Mouse (Mus musculus): Measurements from ENCODE around the gene Zfp189. TPM values are rescaled to one million over a fixed set of nuclear protein-coding genes. Genes with fewer than 3 reads are reported as not detected.

The Zfp189 gene
- polyA plus RNA-seq, 1 experiment from 2014 or later = 6.0 TPM

Other genes with a start within 250 kb of the Zfp189 start
- 0.23 TPM in 1 of 2 replicates, not detected in the other for gene Acnat2, start 113.0 kb upstream of the Zfp189 start, polyA plus RNA-seq (2015; fragmentation: Nextera tagmentation; extraction: Ambion mirVana)
- 1.7 and 2.3 TPM in 2 replicates for gene Acnat1, start 47.3 kb upstream of the Zfp189 start, polyA plus RNA-seq (2015; fragmentation: Nextera tagmentation; extraction: Ambion mirVana)
- gene Baat, start 14.6 kb upstream of the Zfp189 start, polyA plus RNA-seq (2015; fragmentation: Nextera tagmentation; extraction: Ambion mirVana) = 0.09 and 0.24 TPM in 2 replicates
- 85.6 and 91.3 TPM in 2 replicates for gene Mrpl50, start 83 bp upstream of the Zfp189 start, polyA plus RNA-seq (2015; fragmentation: Nextera tagmentation; extraction: Ambion mirVana)
- gene Aldob, start 28.4 kb downstream of the Zfp189 start, polyA plus RNA-seq (2015; fragmentation: Nextera tagmentation; extraction: Ambion mirVana) = 77.3 and 88.5 TPM in 2 replicates
- gene Tmem246, start 76.7 kb downstream of the Zfp189 start, polyA plus RNA-seq (2015; fragmentation: Nextera tagmentation; extraction: Ambion mirVana) = 26.7 and 29.2 TPM in 2 replicates
- gene Rnf20, start 110.8 kb downstream of the Zfp189 start, polyA plus RNA-seq (2015; fragmentation: Nextera tagmentation; extraction: Ambion mirVana) = 34.6 and 36.8 TPM in 2 replicates
- gene Ppp3r2, start 160.8 kb downstream of the Zfp189 start, polyA plus RNA-seq (2015; fragmentation: Nextera tagmentation; extraction: Ambion mirVana) = 0.05 and 0.09 TPM in 2 replicates

Data from stomach, embryonic 15.5 days (tissue).